Mouse (Mus musculus) adrenal gland, postnatal 25 days (tissue): Measurements from ENCODE around the gene Sertad4. TPM values are rescaled to one million over a fixed set of nuclear protein-coding genes. Genes with fewer than 3 reads are reported as not detected.

Source experiments
- DNase-seq: peaks from one replicate; pipeline ENCODE4 v3.0.0; 2021; ENCODE audit warnings: mixed read lengths
- total RNA-seq: library from RNA; stranded (reverse); gene quantifications from 2 replicates; pipeline ENCODE4 v1.2.3, GENCODE M21; 2021

The Sertad4 gene
- total RNA-seq, 1 experiment from 2014 or later: 18.8 TPM

DNA sequence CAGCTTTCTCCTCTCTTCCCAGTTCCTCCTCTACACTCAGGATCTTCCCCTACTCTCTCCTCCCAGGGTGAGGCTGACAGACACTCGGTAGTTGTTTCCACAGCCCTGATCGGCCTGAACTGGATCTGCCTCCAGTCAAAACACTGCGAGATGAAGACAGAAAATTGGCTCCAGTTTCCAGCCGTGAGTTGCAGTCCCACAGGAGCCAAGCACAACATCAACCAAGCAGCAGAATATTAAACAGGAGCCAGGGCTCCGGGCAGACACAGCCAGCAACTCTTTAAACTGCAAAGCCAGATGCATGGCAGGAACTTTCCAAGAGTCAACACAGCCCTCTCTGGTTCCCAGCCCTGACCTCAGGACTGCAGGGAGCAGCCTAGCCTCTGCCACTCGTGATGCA, 3.9 kb downstream of the Sertad4 start:
- no peak for DNase-seq

- no peak for DNase-seq
Measured at GRCm38 (mm10) chr1:192851126-192851525, 4.4 kb downstream of the Sertad4 start.

- DNase-seq: no peak
Measured at GRCm38 (mm10) chr1:192849616-192850015, 5.9 kb downstream of the Sertad4 start.

- no peak for DNase-seq
Measured at GRCm38 (mm10) chr1:192847254-192847653, 8.3 kb downstream of the Sertad4 start.

GRCm38 (mm10) chr1:192841094-192841813, 14.3 kb downstream of the Sertad4 start:
- no peak for DNase-seq

- DNase-seq: no peak
Measured at GRCm38 (mm10) chr1:192840655-192841054, 14.9 kb downstream of the Sertad4 start.

DNA sequence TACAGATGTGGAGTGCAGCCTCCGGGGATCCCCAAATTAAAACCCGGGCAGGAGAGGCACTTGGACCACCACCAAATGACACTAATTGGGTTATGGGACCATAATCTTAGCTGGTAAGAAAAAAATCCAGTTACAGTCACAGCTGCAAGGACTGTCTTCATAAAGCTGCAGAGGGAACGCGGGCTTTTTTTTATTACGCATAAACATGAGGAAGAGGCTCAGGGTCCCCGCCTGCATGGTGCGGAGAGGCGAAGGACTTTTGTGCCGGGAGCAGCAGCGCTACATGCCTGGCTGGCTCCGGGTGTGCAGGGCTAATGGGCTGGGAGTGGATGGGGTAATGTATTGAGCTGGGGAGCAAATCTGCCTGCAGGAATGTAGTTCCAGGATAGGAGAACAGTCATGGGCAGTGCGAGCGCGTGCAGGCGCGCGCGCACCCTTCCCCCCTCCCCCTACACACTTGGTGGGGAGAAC, 20.3 kb downstream of the Sertad4 start:
- DNase-seq: no peak

DNA sequence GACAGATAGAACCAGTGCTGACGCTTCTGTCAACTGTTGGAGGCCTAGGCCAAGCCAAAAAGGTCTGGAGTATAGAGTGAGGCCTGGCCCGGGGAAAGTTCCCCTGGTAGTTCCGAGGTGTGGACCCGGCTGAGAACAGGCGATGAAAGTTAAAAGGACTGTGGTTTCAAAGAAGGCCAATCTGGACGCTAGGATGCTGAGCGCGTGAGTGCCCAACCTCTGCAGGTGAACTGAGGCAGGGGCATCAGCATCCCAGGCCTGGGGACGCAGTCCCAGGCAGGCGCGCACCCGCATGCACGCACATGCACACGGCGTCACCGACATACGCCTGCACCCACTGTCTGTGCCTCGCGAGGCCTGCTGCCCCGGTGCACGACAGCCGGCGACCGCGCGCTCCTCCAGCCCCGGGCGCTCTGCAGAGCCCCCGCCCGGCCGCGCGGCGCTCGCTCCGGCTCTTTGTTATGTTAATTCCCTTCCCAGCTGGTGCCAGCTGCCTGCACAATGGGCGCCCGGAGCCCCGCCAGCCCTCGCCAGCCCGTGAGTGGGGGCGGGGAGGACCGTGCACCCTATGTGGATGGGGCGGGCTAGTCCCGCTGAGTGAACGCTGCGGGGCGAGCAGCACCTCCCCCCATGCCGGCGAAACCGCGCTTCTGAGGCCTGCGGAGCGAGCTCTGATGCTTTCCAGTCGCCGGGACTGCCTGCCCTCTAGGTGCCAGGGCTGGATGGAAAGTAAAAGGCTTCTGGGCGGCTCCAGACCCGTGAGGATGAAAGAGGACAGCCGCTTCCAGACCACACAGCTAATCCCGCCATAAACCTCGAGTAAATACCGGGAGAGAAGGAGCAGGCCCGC, 21.0 kb downstream of the Sertad4 start:
- DNase-seq: peak; percentile 50

DNA sequence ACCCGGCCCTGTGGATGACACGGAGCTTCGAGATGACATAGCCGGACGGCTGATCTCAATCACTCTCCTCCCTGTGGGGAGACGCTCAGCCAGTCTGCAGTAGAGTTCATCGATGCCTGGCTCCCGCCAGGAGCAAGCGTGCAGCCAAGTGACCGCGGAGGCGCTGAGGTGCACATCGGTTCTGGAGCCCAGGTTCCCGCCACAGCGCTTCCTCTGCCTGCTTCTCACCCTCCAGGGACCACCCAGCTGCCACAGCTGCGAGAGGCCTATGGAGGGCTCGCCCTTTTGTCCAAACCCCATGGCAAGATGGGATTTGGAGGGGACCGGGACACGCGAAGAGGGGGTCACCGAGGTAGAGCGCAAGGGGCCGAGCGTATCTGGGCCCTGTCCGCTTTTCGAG, 22.0 kb downstream of the Sertad4 start:
- DNase-seq: no peak

DNA sequence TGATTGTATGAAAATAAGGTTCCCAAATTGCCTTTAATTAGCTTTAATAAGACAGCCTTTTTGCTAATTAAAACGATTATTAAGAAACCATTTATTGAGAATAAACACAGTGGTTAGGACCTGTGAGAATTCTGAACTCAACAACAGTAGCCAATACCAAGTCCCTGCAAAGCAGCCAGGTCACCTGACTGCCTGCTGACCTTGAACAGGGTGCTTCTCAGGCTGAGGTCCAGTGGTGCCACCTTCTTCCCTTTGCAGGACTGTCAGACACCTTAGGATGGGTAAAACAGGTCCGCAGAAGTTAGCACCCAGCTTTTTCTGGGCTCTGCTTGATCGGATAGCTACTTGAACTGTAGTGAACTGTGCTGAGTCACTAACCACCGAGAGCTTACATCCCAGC, 22.5 kb downstream of the Sertad4 start:
- DNase-seq: no peak

GRCm38 (mm10) chr1:192832338-192832737, 23.2 kb downstream of the Sertad4 start:
- DNase-seq: no peak

- no peak for DNase-seq
Measured at GRCm38 (mm10) chr1:192830444-192830843, 25.1 kb downstream of the Sertad4 start.

DNA sequence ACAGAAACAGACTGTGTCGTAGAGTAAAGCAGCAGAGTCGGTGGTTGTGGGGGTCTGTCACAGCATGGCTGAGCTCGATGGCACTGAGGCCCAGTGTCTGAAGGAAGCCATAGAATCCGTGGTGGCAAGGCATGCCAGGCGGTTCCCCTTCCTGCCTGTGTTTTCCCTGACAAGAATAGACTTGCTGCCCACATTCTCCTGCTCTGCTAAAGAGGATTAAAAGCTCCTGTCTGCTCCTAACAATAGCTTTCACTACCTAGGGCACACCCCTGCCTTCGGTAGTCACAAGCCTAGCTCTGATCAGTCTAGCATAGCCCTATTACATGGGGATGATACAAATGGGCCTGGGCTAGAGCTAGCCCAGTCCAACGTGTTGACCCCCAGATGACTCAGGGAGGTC, 26.6 kb downstream of the Sertad4 start:
- no peak for DNase-seq

- no peak for DNase-seq
Measured at GRCm38 (mm10) chr1:192827955-192828354, 27.6 kb downstream of the Sertad4 start.

DNA sequence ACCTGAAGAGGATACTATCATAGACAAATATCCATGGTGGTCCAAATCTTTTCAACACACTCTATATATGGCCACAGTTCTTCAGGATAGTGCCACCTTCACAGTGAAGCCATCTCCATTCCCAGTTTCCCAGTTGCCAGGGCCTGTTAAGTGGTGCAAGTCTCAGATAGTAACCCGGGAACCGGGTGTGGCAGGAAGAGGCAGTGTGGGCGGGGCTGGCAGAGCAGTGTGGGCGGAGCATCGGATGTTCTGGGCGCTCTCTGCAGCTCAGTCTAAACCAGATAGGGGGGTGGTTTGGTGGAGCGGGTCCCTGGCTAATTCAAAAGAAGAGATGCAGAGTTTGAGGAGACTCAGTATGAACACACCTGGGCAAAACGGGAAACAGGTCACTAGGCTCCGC, 29.8 kb downstream of the Sertad4 start:
- no peak for DNase-seq

DNA sequence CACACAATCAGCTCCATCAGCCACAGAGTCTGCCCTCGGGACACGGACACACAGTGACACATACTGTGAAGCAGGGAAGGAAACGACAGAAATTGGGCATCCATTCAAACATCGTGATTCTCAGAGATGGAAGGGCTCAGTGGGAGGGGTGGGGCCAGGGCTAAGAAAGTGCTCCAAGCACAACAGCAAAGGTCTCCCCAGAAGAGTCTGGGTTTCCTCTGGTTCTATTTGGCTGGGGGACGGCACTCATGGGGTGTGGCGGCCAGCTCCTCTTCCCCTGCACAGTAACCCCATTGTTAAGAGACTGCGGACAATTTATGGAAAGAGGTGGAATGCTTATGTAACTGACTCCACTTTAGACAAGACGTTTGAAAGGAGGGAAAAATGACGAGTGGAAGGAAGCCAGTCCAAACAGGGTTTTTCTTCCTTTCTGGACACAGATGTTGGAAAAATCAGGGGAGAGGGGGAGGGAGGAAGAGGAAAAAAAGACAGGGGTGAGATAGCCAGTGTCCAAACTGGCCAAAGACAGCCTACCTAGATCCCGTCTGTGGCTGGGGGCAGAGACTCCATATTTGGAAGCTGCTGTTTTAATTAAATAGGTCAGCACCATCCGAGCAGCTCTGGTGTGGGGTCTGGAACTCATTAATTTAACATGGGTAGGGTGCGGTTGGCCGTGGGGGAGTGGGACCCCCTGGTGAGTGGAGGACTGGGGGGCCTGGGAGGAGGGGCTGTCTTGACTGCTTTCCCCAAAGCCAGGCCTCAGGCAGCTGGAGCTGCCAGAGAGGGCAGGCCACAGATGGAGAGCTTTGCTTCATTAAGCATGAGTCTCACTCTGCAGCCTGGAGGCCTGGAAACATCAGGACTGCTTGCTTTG, 32.7 kb downstream of the Sertad4 start:
- DNase-seq: no peak

DNA sequence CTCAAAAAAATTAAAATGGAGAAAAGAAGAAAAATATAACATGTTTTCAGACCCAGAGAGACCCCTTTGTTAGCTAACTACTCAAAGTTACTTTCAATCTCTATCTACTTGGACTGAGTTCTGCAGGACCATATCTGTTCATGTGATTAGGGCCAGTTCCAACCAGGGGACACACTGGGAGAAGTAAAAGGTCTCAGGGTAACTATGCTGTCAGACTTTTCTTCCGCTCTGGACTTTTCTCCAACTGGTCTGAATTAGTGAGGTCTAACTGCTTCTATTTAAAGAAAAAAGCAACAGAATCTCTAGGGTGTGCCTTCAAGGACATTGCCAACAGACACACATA, 33.3 kb downstream of the Sertad4 start:
- DNase-seq: no peak

DNA sequence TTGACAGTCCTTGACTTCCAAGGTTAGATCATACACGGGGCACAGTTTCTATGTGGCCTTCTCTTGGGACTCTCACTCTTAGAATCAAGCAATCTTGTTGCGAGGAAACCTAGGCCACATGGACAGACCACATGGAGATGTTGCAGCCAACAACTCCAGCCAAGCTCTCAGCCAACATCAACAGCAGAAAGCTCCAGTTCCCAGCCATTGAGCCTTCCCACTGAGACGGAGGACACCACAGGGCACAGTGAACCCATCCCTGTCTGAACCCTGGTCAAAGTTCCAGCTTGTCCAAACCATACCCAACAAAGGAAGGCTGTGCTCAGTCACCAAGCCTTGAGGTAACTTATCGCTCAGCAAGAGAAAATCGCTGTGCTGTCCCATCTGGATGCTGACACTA, 37.2 kb downstream of the Sertad4 start:
- DNase-seq: no peak

DNA sequence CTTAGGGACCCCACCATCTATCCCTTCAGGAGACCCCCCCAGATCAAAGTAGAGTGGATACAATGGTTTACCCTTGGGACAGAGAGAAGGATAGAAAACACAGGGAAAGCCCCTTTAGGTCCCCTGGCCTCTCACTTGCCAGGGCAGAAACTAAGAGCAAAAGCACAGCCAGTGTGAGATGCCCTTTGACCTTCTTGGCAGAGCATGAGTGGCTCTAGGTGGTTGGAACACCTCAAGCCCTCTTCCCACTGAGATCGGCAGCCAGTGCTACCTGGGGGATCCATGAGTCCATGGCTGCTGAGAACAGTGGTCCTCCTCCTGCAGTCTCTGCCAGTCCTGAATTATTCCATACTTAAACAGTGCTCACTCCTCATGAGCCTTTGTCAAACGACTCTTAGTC, 39.8 kb downstream of the Sertad4 start:
- DNase-seq: no peak

GRCm38 (mm10) chr1:192814700-192815099, 40.9 kb downstream of the Sertad4 start:
- DNase-seq: no peak

DNA sequence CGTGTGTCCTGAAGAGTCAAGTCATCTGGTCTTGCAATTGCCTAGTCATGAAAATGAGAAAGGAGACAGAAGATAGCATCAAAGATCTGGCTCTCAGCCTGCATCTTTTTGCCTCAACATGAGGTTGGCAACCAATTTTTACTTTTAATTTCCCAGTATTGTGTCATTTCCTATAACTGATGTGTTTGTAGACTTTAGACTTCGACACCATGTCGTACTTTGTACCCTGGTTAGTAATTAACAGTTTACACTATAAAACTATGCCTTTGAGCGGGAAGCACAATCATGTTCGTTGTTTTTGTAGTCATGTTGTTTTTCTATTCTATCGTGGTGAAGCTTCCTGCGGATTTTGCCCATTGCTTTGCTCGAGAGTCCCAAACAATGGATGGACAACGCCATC, 42.8 kb downstream of the Sertad4 start:
- DNase-seq: no peak

DNA sequence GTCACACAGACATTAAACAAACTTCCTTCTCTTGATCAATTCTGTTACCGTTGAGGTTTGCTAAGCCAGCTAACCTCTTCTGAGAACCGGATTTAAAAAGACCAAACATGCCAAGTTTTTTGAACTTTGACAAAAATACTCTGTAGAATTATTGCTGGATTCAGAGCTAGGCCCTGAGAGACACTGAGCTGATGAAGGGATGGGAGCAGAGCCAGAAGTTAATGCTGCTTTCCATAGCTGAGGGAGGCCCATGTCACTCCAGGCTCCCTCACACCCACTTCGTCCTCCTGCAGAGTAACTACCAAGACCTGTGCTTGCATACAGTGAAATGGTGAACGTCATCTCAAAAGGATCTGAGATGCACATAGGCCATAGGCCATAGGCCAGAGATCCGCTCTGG, 43.3 kb downstream of the Sertad4 start:
- DNase-seq: no peak
